Mouse (Mus musculus) hindbrain, embryonic 10.5 days (tissue): ENCODE results near the gene Tmem211. TPM values are rescaled to one million over a fixed set of nuclear protein-coding genes. Genes with fewer than 3 reads are reported as not detected.

Experiments
- DNase-seq: peaks from one replicate; pipeline ENCODE4 v3.0.0-alpha.2; 2017; ENCODE audit warnings: low spot score
- H3K27ac ChIP-seq: fragments of 300-500 bp; sonication (generic); 2 replicates; pipeline ENCODE4 v1.5.1; 2016; ENCODE audit warnings: mild to moderate bottlenecking, moderate library complexity
- H3K27me3 ChIP-seq: fragments of 300-500 bp; sonication (generic); 2 replicates; pipeline ENCODE4 v1.6.1; 2016; ENCODE audit warnings: mild to moderate bottlenecking; ENCODE audit not compliant: poor library complexity, insufficient read depth, severe bottlenecking
- H3K36me3 ChIP-seq: fragments of 300-500 bp; sonication (generic); 2 replicates; pipeline ENCODE4 v1.6.1; 2016; ENCODE audit warnings: mild to moderate bottlenecking, moderate library complexity
- H3K4me1 ChIP-seq: fragments of 300-500 bp; sonication (generic); replicated peaks from 2 replicates; pipeline ENCODE4 v1.6.1; 2016; ENCODE audit warnings: mild to moderate bottlenecking
- H3K4me3 ChIP-seq: fragments of 300-500 bp; sonication (generic); 2 replicates; pipeline ENCODE4 v1.5.1; 2016; ENCODE audit warnings: mild to moderate bottlenecking, moderate library complexity
- H3K9me3 ChIP-seq: fragments of 300-500 bp; sonication (generic); 2 replicates; pipeline ENCODE4 v1.6.1; 2016; ENCODE audit warnings: mild to moderate bottlenecking, moderate library complexity
- WGBS: fragments of 180-500 bp; shearing (Covaris S2); methylation state at CpG from one replicate; pipeline ENCODE4 v1.1.7; 2016; 5-methylcytosine and 5-hydroxymethylcytosine counted together
- polyA plus RNA-seq: library from polyadenylated mRNA; unstranded; fragments of >200 nt; fragmentation: Nextera tagmentation; extraction: Ambion mirVana; gene quantifications from 2 replicates; pipeline ENCODE4 v1.2.1, GENCODE M21; 2016

Tmem211 gene
- polyA plus RNA-seq, 1 experiment from 2014 or later = not detected

DNA sequence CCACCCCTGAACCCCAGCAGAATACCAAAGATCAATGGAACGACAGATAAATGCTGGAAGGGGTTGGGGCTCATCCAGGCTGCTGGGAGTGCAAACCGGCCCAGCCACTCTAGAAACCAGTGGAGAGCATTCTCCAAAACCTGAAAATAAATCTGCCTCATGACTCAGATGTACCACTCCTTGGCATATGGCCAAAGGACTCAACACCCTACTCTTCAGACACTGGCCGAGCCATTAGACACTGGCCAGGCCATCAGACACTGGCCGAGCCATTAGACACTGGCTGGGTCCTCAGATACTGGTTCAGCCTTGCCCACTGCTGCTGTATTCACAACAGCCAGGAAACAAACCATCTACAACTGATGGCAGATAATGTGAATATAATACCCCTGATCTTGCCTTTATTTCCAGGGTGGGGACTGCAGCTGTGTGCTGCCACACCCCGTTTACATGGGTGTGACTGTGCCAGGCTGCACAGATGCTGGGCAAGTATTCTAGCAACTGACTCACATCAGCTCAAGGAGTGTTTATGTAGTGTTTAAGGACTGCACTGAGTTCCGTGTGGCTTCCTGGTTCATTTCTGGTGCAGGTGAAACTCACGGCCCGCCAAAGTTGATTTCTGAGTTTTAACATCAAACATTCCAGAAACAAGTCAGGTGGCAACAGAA lies 22.7 kb downstream of the Tmem211 start:
- Histone ChIP-seq H3K9me3 (no peaks in the 10 kb centered on the region), H3K4me3 (no peak overlapping the region), H3K4me1 (no peaks in the 10 kb centered on the region; the same call in 1 of the 2 replicates), H3K36me3 (peaks cover 46% of the 10 kb centered on the region), H3K27me3 (no peaks in the 10 kb centered on the region), H3K27ac (no peak overlapping the region)
- WGBS = 89% methylated on average over 8 of the region's 8 CpGs
- no peak for DNase-seq

DNA sequence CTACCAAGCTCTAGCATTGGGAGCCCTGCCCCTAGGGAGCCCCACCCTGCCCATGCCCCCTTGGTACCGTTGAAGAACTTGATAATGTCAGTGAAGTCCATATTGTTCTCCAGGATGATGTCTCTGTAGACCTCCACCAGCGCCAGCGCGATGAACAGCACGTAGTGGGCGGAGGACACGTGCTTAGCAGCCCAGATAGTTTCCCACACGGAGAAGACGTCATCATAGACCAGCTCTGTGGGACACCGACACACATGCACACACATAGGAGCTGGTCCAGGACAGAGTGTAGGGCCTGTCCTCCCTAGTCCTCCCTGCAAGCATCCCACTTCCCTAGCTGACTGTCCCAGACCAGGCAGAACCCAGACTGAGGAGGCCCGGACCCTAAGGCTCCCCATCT lies 24.1 kb downstream of the Tmem211 start:
- Histone ChIP-seq H3K27me3 (no peaks in the 10 kb centered on the region), H3K4me3 (no peak overlapping the region), H3K27ac (no peak overlapping the region), H3K36me3 (peaks cover 52% of the 10 kb centered on the region), H3K4me1 (no peaks in the 10 kb centered on the region), H3K9me3 (no peaks in the 10 kb centered on the region)
- DNase-seq = no peak
- WGBS = 97% methylated on average over 11 of the region's 11 CpGs

DNA sequence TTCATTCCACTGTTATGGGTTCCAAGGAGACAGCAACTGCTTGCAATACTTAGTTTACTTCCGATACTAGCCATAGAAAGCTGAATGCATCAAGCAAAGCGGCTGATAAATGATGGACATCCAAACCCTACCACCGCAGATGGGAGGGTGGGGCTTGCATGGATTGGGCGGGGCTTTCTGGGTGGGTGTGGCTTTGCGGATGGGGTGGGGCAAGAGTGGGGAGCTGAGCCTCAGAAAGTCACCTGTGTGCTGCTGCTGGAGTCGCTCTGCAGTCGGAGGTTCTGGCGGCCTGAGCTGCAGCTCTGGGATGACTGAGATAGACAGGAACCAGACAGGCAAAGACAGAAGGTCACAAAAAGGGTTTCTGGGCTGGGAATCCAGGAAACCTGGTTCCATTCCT lies 38.9 kb downstream of the Tmem211 start:
- no peak for DNase-seq
- H3K36me3 ChIP-seq = peaks cover 62% of the 10 kb centered on the region
- 86% methylated on average over 8 of the region's 8 CpGs for WGBS

DNA sequence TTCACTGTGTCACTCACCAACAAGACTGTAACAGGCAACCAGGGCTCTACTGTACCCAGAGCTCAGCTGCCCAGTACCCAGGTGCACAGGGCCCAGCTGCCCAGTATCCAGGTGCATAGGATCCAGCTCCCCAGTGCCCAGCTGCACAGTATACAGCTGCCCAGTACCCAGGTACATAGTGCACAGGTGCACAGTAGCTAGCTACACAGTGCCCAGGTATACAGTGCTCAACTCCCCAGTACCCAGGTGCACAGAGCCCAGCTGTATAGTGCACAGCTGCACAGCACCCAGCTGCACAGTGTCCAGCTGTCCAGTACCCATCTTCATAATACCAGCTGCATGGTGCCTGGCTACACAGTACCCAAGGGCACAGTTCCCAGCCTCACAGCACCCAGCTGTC lies 41.5 kb downstream of the Tmem211 start:
- H3K27ac ChIP-seq = no peak overlapping the region
- peaks cover 10% of the 10 kb centered on the region; the same call in 1 of the 2 replicates for H3K9me3 ChIP-seq
- peaks cover 6% of the 10 kb centered on the region; the same call in 1 of the 2 replicates for H3K4me1 ChIP-seq
- peaks cover 59% of the 10 kb centered on the region for H3K36me3 ChIP-seq
- no peaks in the 10 kb centered on the region for H3K27me3 ChIP-seq
- no peak for DNase-seq
- H3K4me3 ChIP-seq = no peak overlapping the region

More for the DNA sequence above, 38.9 kb downstream of the Tmem211 start:
- Histone ChIP-seq H3K9me3 (peaks cover 10% of the 10 kb centered on the region; the same call in 1 of the 2 replicates), H3K4me1 (peaks cover 6% of the 10 kb centered on the region; the same call in 1 of the 2 replicates), H3K27ac (no peak overlapping the region), H3K27me3 (no peaks in the 10 kb centered on the region), H3K4me3 (no peak overlapping the region)

DNA sequence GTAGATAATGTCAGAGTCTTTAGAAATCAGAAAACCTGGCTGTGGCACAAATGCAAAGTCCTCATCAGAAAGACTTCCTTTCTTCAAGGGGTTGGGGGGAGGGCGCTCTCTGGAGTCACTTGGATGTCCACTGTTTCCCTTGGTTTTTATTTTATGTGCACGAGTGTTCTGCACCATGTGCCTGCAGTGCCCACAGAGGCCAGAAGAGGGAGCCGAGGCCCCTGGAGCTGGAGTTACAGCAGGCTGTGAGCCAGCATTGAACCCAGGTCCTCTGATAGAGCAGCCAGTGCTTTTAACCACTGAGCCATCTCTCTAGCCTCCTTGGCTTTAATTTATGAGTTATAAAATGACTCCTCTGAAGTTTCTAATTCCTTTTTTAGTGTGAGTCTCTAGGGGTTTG lies 43.3 kb downstream of the Tmem211 start:
- H3K27me3 ChIP-seq = no peaks in the 10 kb centered on the region
- no peak overlapping the region for H3K4me3 ChIP-seq
- peaks cover 6% of the 10 kb centered on the region; the same call in 1 of the 2 replicates for H3K4me1 ChIP-seq
- no peak overlapping the region for H3K27ac ChIP-seq
- H3K9me3 ChIP-seq = peaks cover 5% of the 10 kb centered on the region; the same call in 1 of the 2 replicates
- H3K36me3 ChIP-seq = peaks cover 58% of the 10 kb centered on the region
- DNase-seq = no peak
- 79% methylated on average over 3 of the region's 3 CpGs for WGBS

GRCm38 (mm10) chr5:113271207-113271811 lies 44.6 kb downstream of the Tmem211 start:
- Histone ChIP-seq H3K4me3 (no peak overlapping the region), H3K4me1 (peaks cover 6% of the 10 kb centered on the region; the same call in 1 of the 2 replicates), H3K27me3 (no peaks in the 10 kb centered on the region), H3K27ac (no peak overlapping the region), H3K9me3 (peaks cover 5% of the 10 kb centered on the region; the same call in 1 of the 2 replicates), H3K36me3 (peaks cover 58% of the 10 kb centered on the region)
- DNase-seq = no peak
- 70% methylated on average over 11 of the region's 11 CpGs for WGBS

- no peak overlapping the region for H3K27ac ChIP-seq
- H3K27me3 ChIP-seq = no peaks in the 10 kb centered on the region
- no peaks in the 10 kb centered on the region for H3K9me3 ChIP-seq
- H3K4me1 ChIP-seq = peaks cover 19% of the 10 kb centered on the region
- H3K36me3 ChIP-seq = peaks cover 72% of the 10 kb centered on the region
- DNase-seq = no peak
- WGBS = 77% methylated on average over 10 of the region's 10 CpGs
- no peak overlapping the region for H3K4me3 ChIP-seq
Measured at GRCm38 (mm10) chr5:113275839-113276238, 49.1 kb downstream of the Tmem211 start.

GRCm38 (mm10) chr5:113280138-113280856 lies 53.6 kb downstream of the Tmem211 start:
- DNase-seq = peak; percentile 85
- Histone ChIP-seq H3K9me3 (no peaks in the 10 kb centered on the region), H3K4me1 (peaks cover 21% of the 10 kb centered on the region), H3K36me3 (peaks cover 43% of the 10 kb centered on the region), H3K4me3 (peak overlapping the region; percentile 58), H3K27me3 (peaks cover 8% of the 10 kb centered on the region), H3K27ac (peak overlapping the region; percentile 86)
- WGBS = 25% methylated on average over 15 of the region's 15 CpGs

GRCm38 (mm10) chr5:113281557-113281956 lies 54.8 kb downstream of the Tmem211 start:
- 94% methylated on average over 7 of the region's 7 CpGs for WGBS
- Histone ChIP-seq H3K9me3 (no peaks in the 10 kb centered on the region), H3K36me3 (peaks cover 30% of the 10 kb centered on the region), H3K4me3 (no peak overlapping the region), H3K27me3 (peaks cover 21% of the 10 kb centered on the region), H3K27ac (0 out of 2 replicates have a peak overlapping the region, but pooled peaks have one; percentile 80), H3K4me1 (peaks cover 22% of the 10 kb centered on the region)
- no peak for DNase-seq

DNA sequence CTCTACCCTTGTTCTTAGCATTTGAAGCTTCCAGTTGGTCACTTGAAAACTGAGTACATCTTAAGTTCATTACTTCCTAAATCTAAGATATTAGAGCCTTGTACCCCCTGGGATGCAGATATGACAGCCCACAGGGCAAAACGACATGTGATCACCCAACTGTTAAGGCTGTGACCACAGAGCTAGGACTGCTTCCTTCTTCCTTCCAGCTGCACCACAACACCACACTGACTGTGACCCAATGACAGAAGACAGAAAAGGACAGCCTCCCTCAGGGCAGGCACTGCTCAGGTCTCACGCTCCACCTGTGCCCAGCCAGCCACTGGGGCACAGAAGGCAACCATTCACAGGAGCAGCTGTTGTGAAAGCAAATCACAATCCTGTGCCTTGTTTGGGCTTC lies 57.0 kb downstream of the Tmem211 start:
- DNase-seq = no peak
- no peak overlapping the region for H3K27ac ChIP-seq
- peaks cover 31% of the 10 kb centered on the region for H3K4me1 ChIP-seq
- no peak overlapping the region for H3K4me3 ChIP-seq
- peaks cover 9% of the 10 kb centered on the region for H3K36me3 ChIP-seq
- H3K9me3 ChIP-seq = no peaks in the 10 kb centered on the region
- WGBS = 74% methylated on average over 2 of the region's 2 CpGs
- peaks cover 43% of the 10 kb centered on the region for H3K27me3 ChIP-seq

DNA sequence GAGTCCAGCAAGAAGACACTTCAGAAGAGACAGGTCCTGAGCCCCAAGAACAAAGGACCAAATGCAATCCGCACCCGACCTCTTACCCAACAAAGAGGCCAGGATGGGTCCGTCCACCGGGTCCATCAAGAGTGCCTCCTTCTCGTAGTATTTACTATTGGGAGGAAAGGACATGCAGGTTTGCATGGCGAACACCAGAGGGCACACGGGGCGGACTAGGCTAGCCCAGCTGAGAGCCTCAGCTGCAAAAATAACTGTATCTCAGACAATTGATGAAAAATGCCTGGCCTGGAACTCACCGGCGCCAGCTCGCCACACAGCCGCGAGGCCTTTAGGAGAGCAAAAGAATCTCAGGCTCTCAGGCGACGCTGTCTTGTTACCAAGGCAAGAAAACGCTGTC lies 58.8 kb downstream of the Tmem211 start:
- Histone ChIP-seq H3K27ac (no peak overlapping the region), H3K36me3 (no peaks in the 10 kb centered on the region), H3K4me1 (peaks cover 15% of the 10 kb centered on the region), H3K4me3 (no peak overlapping the region), H3K9me3 (no peaks in the 10 kb centered on the region), H3K27me3 (peaks cover 61% of the 10 kb centered on the region)
- WGBS = 66% methylated on average over 16 of the region's 16 CpGs
- DNase-seq = no peak

DNA sequence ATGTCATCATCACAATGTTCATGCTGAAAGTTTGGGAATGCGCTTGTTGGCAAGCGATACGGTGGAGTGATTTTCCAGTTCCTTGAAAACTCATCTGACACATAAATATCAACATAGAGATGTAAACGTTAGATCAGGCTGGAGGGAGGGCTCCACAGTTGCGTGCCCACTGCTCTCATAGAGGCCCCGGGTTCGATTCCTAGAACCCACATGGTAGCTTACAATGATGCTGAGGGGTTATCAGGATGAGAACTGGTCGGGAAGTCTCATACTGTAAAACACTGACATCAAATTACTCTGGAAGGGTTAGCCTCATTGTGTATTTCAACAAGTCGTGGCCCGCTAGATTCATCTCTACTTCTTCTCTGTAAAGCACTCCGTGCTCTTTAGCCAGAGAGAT lies 59.3 kb downstream of the Tmem211 start:
- Histone ChIP-seq H3K9me3 (no peaks in the 10 kb centered on the region), H3K4me1 (peaks cover 11% of the 10 kb centered on the region), H3K36me3 (no peaks in the 10 kb centered on the region), H3K27ac (no peak overlapping the region), H3K27me3 (peaks cover 65% of the 10 kb centered on the region), H3K4me3 (no peak overlapping the region)
- DNase-seq = no peak
- 78% methylated on average over 11 of the region's 11 CpGs for WGBS
